Mouse (Mus musculus): ENCODE measurements around the gene Ankrd31. TPM values are rescaled to one million over a fixed set of nuclear protein-coding genes. Genes with fewer than 3 reads are reported as not detected.

The Ankrd31 gene
- polyA plus RNA-seq, 1 experiment: not detected

- no peak for DNase-seq
- 55% methylated on average over 1 of the region's 1 CpGs for WGBS
- H3K4me3 ChIP-seq (replicated peaks; ENCODE audit: extremely low read depth, low read depth, low read length): no peak overlapping the region
- TF ChIP-seq POLR2A (IDR thresholded peaks at IDR 0.05; ENCODE audit: borderline replicate concordance, extremely low read depth, low read depth, low read length) (no peak), CTCF (IDR thresholded peaks at IDR 0.05; ENCODE audit: insufficient read depth, low read length) (no peak)
- H3K4me1 ChIP-seq (ENCODE audit: control insufficient read depth, insufficient read depth, low read length): no peaks in the 10 kb centered on the region
Observed at GRCm38 (mm10) chr13:96849752-96850151, 101.7 kb downstream of the Ankrd31 start.

- no peak for TF ChIP-seq POLR2A (IDR thresholded peaks at IDR 0.05; ENCODE audit: borderline replicate concordance, extremely low read depth, low read depth, low read length)
- no peak for TF ChIP-seq CTCF (IDR thresholded peaks at IDR 0.05; ENCODE audit: insufficient read depth, low read length)
- H3K4me3 ChIP-seq (replicated peaks; ENCODE audit: extremely low read depth, low read depth, low read length): no peak overlapping the region
- WGBS: 26% methylated on average over 2 of the region's 2 CpGs
- no peaks in the 10 kb centered on the region for H3K4me1 ChIP-seq (ENCODE audit: control insufficient read depth, insufficient read depth, low read length)
- DNase-seq: no peak
Observed at GRCm38 (mm10) chr13:96852133-96852532, 104.1 kb downstream of the Ankrd31 start.

GRCm38 (mm10) chr13:96853256-96853655 lies 105.2 kb downstream of the Ankrd31 start:
- WGBS: 58% methylated on average over 1 of the region's 1 CpGs
- no peak for DNase-seq
- Histone ChIP-seq H3K4me1 (ENCODE audit: control insufficient read depth, insufficient read depth, low read length) (no peaks in the 10 kb centered on the region), H3K4me3 (replicated peaks; ENCODE audit: extremely low read depth, low read depth, low read length) (no peak overlapping the region)
- TF ChIP-seq CTCF (IDR thresholded peaks at IDR 0.05; ENCODE audit: insufficient read depth, low read length) (no peak), POLR2A (IDR thresholded peaks at IDR 0.05; ENCODE audit: borderline replicate concordance, extremely low read depth, low read depth, low read length) (no peak)

GRCm38 (mm10) chr13:96855191-96855590 lies 107.1 kb downstream of the Ankrd31 start:
- Histone ChIP-seq H3K4me1 (ENCODE audit: control insufficient read depth, insufficient read depth, low read length) (no peaks in the 10 kb centered on the region), H3K4me3 (replicated peaks; ENCODE audit: extremely low read depth, low read depth, low read length) (no peak overlapping the region)
- peak; percentile 32 for DNase-seq
- 19% methylated on average over 3 of the region's 3 CpGs for WGBS
- peak; percentile 23; the same call in 1 of the 2 replicates for TF ChIP-seq CTCF (IDR thresholded peaks at IDR 0.05; ENCODE audit: insufficient read depth, low read length)
- no peak for TF ChIP-seq POLR2A (IDR thresholded peaks at IDR 0.05; ENCODE audit: borderline replicate concordance, extremely low read depth, low read depth, low read length)

DNA sequence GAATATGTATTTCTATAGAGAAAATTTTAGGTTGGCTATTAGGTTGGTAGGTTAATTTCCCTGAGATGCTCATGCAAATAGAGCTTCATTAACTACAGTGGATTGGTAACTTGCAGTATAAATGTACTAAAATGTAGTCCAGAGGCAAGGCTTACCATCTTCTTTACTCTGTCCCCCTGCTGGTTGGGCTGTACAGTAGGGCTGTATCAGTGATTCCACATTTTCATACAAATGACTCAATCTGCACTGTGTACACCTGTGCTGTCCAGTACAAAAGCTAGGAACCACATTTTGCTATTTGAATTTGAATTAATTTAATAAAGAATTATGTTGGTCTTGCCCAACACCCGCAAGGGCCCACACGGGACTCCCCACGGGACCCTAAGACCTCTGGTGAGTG lies 111.1 kb downstream of the Ankrd31 start:
- 90% methylated on average over 3 of the region's 3 CpGs for WGBS
- Histone ChIP-seq H3K4me1 (ENCODE audit: control insufficient read depth, insufficient read depth, low read length) (no peaks in the 10 kb centered on the region), H3K4me3 (replicated peaks; ENCODE audit: extremely low read depth, low read depth, low read length) (no peak overlapping the region)
- DNase-seq: no peak
- no peak for TF ChIP-seq CTCF (IDR thresholded peaks at IDR 0.05; ENCODE audit: insufficient read depth, low read length)
- TF ChIP-seq POLR2A (IDR thresholded peaks at IDR 0.05; ENCODE audit: borderline replicate concordance, extremely low read depth, low read depth, low read length): no peak

DNA sequence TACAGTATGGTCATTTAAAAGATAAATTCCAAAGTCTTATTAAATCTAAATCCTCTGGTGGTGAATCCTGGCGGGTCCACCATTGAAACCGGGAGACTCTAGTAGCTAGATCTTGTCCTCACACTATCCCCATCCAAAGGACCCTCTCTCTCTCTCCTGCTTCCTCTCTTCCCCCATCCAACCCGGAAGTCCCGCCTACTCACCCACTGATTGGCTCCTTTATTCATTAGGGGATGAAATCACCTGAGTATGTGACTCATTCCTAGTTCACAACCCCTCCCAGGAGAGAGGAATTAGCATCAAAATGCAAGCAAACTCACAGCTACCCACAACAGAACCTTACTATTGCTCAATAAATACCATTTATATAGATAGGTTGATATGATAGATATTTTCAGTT lies 122.7 kb downstream of the Ankrd31 start:
- H3K4me3 ChIP-seq (replicated peaks; ENCODE audit: extremely low read depth, low read depth, low read length): no peak overlapping the region
- 86% methylated on average over 4 of the region's 4 CpGs for WGBS
- no peak for TF ChIP-seq CTCF (IDR thresholded peaks at IDR 0.05; ENCODE audit: insufficient read depth, low read length)
- no peak for TF ChIP-seq POLR2A (IDR thresholded peaks at IDR 0.05; ENCODE audit: borderline replicate concordance, extremely low read depth, low read depth, low read length)
- DNase-seq: no peak
- H3K4me1 ChIP-seq (ENCODE audit: control insufficient read depth, insufficient read depth, low read length): no peaks in the 10 kb centered on the region

DNA sequence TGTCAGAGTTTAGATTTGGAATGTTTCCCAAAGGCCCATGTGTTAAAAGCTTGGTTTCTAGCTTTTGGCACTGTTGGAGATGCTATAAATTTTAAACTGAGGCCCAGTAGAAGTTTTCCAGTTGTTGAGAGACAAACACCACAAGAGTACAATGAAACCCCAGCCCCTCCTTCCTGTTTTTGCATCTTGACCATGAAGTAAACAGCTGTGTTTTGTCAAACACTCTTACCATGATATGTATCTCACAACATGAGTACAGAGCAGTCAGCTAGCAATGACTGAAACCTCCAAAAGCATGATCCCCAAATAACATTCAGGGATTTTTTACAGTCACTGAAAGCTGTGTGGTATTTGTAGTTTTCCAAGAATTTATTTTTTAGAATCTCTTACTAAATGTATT lies 126.0 kb downstream of the Ankrd31 start:
- no peaks in the 10 kb centered on the region for H3K4me1 ChIP-seq (ENCODE audit: control insufficient read depth, insufficient read depth, low read length)
- TF ChIP-seq CTCF (IDR thresholded peaks at IDR 0.05; ENCODE audit: insufficient read depth, low read length): no peak
- TF ChIP-seq POLR2A (IDR thresholded peaks at IDR 0.05; ENCODE audit: borderline replicate concordance, extremely low read depth, low read depth, low read length): no peak
- H3K4me3 ChIP-seq (replicated peaks; ENCODE audit: extremely low read depth, low read depth, low read length): no peak overlapping the region
- DNase-seq: no peak

DNA sequence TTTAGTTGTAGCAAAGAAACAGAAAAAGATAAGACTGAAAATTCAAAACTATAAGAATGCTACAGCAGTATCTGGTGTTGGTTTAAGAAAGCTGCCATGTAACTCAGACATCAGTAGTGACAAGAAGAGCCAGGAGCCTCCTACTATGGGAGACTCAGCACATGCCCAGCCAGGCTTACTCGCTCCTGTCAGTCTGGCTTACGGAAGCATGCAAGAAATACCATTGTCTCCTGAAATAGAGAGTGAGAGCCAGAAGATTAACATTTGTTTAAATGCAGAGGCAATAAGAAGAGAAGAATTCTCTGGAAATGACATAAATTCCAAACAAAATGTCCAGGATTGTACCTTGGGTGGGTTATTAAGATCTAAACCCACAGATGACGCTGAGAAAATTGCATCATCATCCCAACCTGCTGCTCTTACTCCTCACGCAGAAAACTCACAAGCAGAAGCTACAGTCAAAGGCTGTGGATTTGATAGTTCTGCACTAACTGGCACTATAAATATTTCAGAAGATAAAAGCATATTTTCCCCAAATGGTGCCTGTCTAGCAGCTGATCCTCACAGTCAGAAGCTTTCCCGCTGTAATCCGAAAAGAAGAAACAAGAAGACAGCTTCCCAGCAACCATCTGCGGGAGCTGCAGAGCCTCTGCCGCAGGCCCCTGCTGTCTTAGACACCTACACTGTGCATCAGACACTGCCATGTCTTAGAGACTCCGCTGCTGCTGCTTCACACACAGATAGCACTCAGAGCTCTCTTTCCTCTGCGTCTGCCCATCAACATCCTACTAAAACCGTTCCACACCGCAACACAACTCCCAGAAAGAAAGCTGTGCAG lies 130.4 kb downstream of the Ankrd31 start:
- 73% methylated on average over 12 of the region's 12 CpGs for whole genome bisulfite sequencing
- H3K4me1 ChIP-seq (ENCODE audit: control insufficient read depth, insufficient read depth, low read length): no peaks in the 10 kb centered on the region
- no peak for TF ChIP-seq POLR2A (IDR thresholded peaks at IDR 0.05; ENCODE audit: borderline replicate concordance, extremely low read depth, low read depth, low read length)
- no peak for TF ChIP-seq CTCF (IDR thresholded peaks at IDR 0.05; ENCODE audit: insufficient read depth, low read length)

GRCm38 (mm10) chr13:96884534-96884933 lies 136.5 kb downstream of the Ankrd31 start:
- no peak for DNase-seq
- no peaks in the 10 kb centered on the region for H3K4me1 ChIP-seq (ENCODE audit: control insufficient read depth, insufficient read depth, low read length)
- WGBS: 52% methylated on average over 1 of the region's 1 CpGs
- no peak overlapping the region for H3K4me3 ChIP-seq (replicated peaks; ENCODE audit: extremely low read depth, low read depth, low read length)
- TF ChIP-seq POLR2A (IDR thresholded peaks at IDR 0.05; ENCODE audit: borderline replicate concordance, extremely low read depth, low read depth, low read length) (no peak), CTCF (IDR thresholded peaks at IDR 0.05; ENCODE audit: insufficient read depth, low read length) (no peak)

More for the DNA sequence above, 130.4 kb downstream of the Ankrd31 start:
- DNase-seq: no peak
- H3K4me3 ChIP-seq (replicated peaks; ENCODE audit: extremely low read depth, low read depth, low read length): no peak overlapping the region

- no peak for TF ChIP-seq POLR2A (IDR thresholded peaks at IDR 0.05; ENCODE audit: borderline replicate concordance, extremely low read depth, low read depth, low read length)
- TF ChIP-seq CTCF (IDR thresholded peaks at IDR 0.05; ENCODE audit: insufficient read depth, low read length): no peak
- Histone ChIP-seq H3K4me3 (replicated peaks; ENCODE audit: extremely low read depth, low read depth, low read length) (no peak overlapping the region), H3K4me1 (ENCODE audit: control insufficient read depth, insufficient read depth, low read length) (no peaks in the 10 kb centered on the region)
- WGBS: 19% methylated on average over 2 of the region's 2 CpGs
- no peak for DNase-seq
Observed at GRCm38 (mm10) chr13:96889985-96890384, 141.9 kb downstream of the Ankrd31 start.

All from lung, adult 2 months (tissue).